Mouse (Mus musculus) liver, adult 2 months (tissue): ENCODE measurements at regions not wholly inside any gene's neighbourhood (a gene's known extent, or its start where the extent isn't known, plus 50 kb on each side); places are given as distances from the start of the nearest gene placed in this dataset.

Source experiments
- DNase-seq: peaks from one replicate; pipeline ENCODE4 v3.0.0-alpha.2; 2011; ENCODE audit warnings: low read depth, low spot score; ENCODE audit errors: extremely low read depth
- H3K27ac ChIP-seq: fragments of 200-500 bp; replicated peaks from 2 replicates; pipeline ENCODE4 v1.5.1; 2012; ENCODE audit warnings: low read depth, mild to moderate bottlenecking, control low read depth, inconsistent platforms, low read length; ENCODE audit not compliant: insufficient read depth
- H3K27me3 ChIP-seq: fragments of 200-500 bp; 2 replicates; pipeline ENCODE4 v1.6.1; 2012; ENCODE audit warnings: mild to moderate bottlenecking, moderate library complexity, low read length, inconsistent platforms; ENCODE audit not compliant: control insufficient read depth, insufficient read depth
- H3K36me3 ChIP-seq: fragments of 200-500 bp; 2 replicates; pipeline ENCODE4 v1.6.1; 2012; ENCODE audit warnings: low read length, inconsistent platforms; ENCODE audit not compliant: control insufficient read depth, insufficient read depth
- H3K4me1 ChIP-seq: fragments of 200-500 bp; 2 replicates; pipeline ENCODE4 v1.6.1; 2011; ENCODE audit warnings: low read length; ENCODE audit not compliant: control insufficient read depth, insufficient read depth
- H3K4me3 ChIP-seq: fragments of 200-500 bp; 2 replicates; pipeline ENCODE4 v1.5.1; 2011; ENCODE audit warnings: low read depth, mild to moderate bottlenecking, control low read depth, low read length, moderate library complexity; ENCODE audit not compliant: insufficient read depth
- H3K79me2 ChIP-seq: fragments of 200-500 bp; 2 replicates; pipeline ENCODE4 v1.6.1; 2012; ENCODE audit warnings: inconsistent platforms, mild to moderate bottlenecking, low read length, moderate library complexity; ENCODE audit not compliant: control insufficient read depth, insufficient read depth
- H3K9ac ChIP-seq: fragments of 200-500 bp; 2 replicates; pipeline ENCODE4 v1.6.1; 2012; ENCODE audit warnings: low read depth, mild to moderate bottlenecking, control low read depth, inconsistent platforms, low read length
- CTCF ChIP-seq: fragments of 200-500 bp; IDR thresholded peaks from 2 replicates; pipeline ENCODE4 v1.5.1; 2011; ENCODE audit warnings: low read depth, low read length, control low read depth
- POLR2A ChIP-seq: fragments of 200-500 bp; IDR thresholded peaks from 2 replicates; pipeline ENCODE4 v1.6.1; 2011; ENCODE audit warnings: low read length, control low read depth; ENCODE audit not compliant: insufficient read depth; ENCODE audit errors: extremely low read depth
- WGBS: fragments of 180-500 bp; shearing (Covaris S2); methylation state at CpG from one replicate; pipeline ENCODE4 v1.1.7; 2018; 5-methylcytosine and 5-hydroxymethylcytosine counted together

DNA sequence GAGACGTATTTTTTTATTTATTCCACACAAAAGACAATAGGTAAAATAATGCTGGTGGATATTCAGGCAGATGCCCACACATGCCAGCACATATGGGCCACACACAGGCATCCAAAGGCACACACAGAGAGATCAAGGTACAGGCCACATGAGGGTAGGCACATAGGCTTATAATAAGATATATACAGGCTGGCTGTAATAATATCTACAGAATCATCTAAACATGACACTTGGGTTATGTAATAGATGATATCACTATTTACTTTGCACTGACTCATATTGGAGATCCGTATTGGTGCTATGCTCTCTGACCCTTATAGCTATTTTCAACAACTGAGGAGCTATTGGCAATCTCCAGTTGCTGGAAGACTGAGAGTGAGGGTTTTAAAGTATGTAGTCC is 785.6 kb upstream of the Lcorl start:
- H3K27me3 ChIP-seq = no peaks in the 10 kb centered on the region

DNA sequence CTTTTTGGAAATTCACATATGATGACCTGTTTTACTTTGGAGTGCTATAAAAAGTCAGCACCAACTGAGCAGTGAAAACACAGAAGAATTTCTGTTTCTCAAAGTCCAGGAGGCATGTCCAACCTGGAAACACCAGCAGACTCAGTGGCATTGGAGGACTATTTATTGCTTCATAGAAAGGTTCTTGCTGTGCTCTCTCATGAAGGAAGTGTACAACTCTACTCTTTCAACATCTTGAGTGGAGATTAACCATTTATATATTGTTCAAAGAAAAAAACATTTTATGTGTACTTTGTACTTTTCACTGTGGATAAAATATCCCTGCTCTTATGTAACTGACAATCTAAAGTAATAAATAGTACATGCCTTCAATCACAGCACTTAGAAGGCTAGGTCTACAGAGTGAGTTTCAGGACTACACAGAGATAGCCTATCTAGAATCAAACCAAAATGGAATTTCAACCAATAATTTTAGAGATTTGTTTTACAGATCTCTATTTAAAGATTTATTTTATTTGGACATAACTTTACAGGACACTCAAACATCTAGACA is 777.8 kb upstream of the Lcorl start:
- Histone ChIP-seq H3K27ac (no peak overlapping the region), H3K4me1 (no peaks in the 10 kb centered on the region), H3K9ac (no peak overlapping the region), H3K27me3 (no peaks in the 10 kb centered on the region), H3K36me3 (no peaks in the 10 kb centered on the region), H3K79me2 (no peaks in the 10 kb centered on the region), H3K4me3 (no peak overlapping the region)
- DNase-seq = no peak
- TF ChIP-seq POLR2A = no peak
- TF ChIP-seq CTCF = no peak

More for the DNA sequence above, 785.6 kb upstream of the Lcorl start:
- no peaks in the 10 kb centered on the region for H3K79me2 ChIP-seq
- no peak overlapping the region for H3K4me3 ChIP-seq
- 46% methylated on average over 2 of the region's 2 CpGs for WGBS
- H3K36me3 ChIP-seq = no peaks in the 10 kb centered on the region
- TF ChIP-seq CTCF (no peak), POLR2A (no peak)
- no peaks in the 10 kb centered on the region for H3K4me1 ChIP-seq
- no peak overlapping the region for H3K9ac ChIP-seq
- H3K27ac ChIP-seq = no peak overlapping the region
- DNase-seq = peak; percentile 14
